Mouse (Mus musculus) cortical plate, adult 2 months (tissue): Measurements from ENCODE around the gene Prrc2b. TPM values are rescaled to one million over a fixed set of nuclear protein-coding genes. Genes with fewer than 3 reads are reported as not detected.

ENCODE experiments used
- H3K27ac ChIP-seq: fragments of 200-500 bp; 2 replicates; pipeline ENCODE4 v1.5.1; 2012; ENCODE audit warnings: low read length, control low read depth, inconsistent platforms; ENCODE audit not compliant: insufficient read depth
- H3K4me1 ChIP-seq: fragments of 200-500 bp; 2 replicates; pipeline ENCODE4 v1.6.1; 2011; ENCODE audit warnings: low read length; ENCODE audit not compliant: control insufficient read depth, insufficient read depth
- H3K4me3 ChIP-seq: fragments of 200-500 bp; 2 replicates; pipeline ENCODE4 v1.5.1; 2011; ENCODE audit warnings: mild to moderate bottlenecking, low read length, control low read depth; ENCODE audit not compliant: insufficient read depth
- CTCF ChIP-seq: fragments of 200-500 bp; IDR thresholded peaks from 2 replicates; pipeline ENCODE4 v1.5.1; 2011; ENCODE audit warnings: mild to moderate bottlenecking, control low read depth, low read length; ENCODE audit not compliant: insufficient read depth; ENCODE audit errors: extremely low read depth
- POLR2A ChIP-seq: fragments of 200-500 bp; IDR thresholded peaks from 2 replicates; pipeline ENCODE4 v1.6.1; 2011; ENCODE audit warnings: mild to moderate bottlenecking, low read length, control low read depth; ENCODE audit not compliant: insufficient read depth; ENCODE audit errors: extremely low read depth
- polyA plus RNA-seq: library from polyadenylated mRNA; depleted of rRNA; stranded (reverse); fragments of >200 nt; gene quantifications from 2 replicates; pipeline ENCODE4 v1.2.3, GENCODE M21; 2012

Gene Prrc2b
- polyA plus RNA-seq, 1 experiment, result 97.6 TPM

GRCm38 (mm10) chr2:32150135-32150534 is 747 bp upstream of the Prrc2b start:
- no peak for TF ChIP-seq POLR2A
- no peak for TF ChIP-seq CTCF
- peak overlapping the region; percentile 51 for H3K27ac ChIP-seq
- H3K4me1 ChIP-seq, result peaks cover 2% of the 10 kb centered on the region; the same call in 1 of the 2 replicates
- H3K4me3 ChIP-seq, result peak overlapping the region; percentile 89

- TF ChIP-seq CTCF (no peak), POLR2A (no peak)
- H3K4me1 ChIP-seq, result peaks cover 4% of the 10 kb centered on the region; the same call in 1 of the 2 replicates
- peak overlapping the region; percentile 51 for H3K27ac ChIP-seq
- H3K4me3 ChIP-seq, result peak overlapping the region; percentile 89
Observed at GRCm38 (mm10) chr2:32150562-32150923, 339 bp upstream of the Prrc2b start.

- TF ChIP-seq CTCF (no peak), POLR2A (no peak; the same call in 1 of the 2 replicates)
- H3K4me1 ChIP-seq, result peaks cover 14% of the 10 kb centered on the region
- H3K27ac ChIP-seq, result peak overlapping the region; percentile 97
- peak overlapping the region; percentile 89 for H3K4me3 ChIP-seq
Observed at GRCm38 (mm10) chr2:32151660-32152366, 931 bp downstream of the Prrc2b start.

DNA sequence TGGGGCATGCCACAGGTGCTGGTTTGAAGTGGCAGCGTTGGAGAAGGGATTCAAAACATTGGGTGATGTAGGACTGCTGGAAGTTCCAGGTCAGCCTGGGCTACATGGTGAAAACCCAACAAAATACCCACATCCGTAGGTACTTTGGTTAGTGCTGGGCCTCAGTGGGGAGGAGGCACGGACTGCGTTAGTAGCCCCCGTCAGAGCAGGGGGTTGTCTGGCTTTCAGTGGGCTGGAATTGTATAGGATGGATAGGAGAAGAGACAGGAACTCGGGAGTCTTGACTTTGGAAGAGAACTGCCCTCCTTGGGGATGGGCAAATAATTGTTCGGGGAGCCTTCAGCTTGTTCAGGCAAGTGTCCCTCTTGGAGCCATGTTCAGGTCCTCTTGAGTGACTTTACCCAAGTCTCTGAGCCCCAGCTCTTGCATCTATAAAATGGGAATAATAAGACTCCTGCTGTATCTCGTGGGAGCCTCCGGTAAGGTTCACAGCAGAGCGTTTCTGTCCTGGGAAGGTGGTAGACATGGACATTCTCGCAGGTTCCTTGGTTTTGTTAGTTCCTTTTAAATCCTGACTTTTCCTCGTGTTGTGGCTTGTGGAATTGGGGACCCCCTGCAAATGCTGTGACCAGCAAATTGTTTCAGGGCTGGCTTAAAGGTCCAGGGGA is 1.6 kb downstream of the Prrc2b start:
- Histone ChIP-seq H3K27ac (0 out of 2 replicates have a peak overlapping the region, but pooled peaks have one; percentile 18), H3K4me3 (peak overlapping the region; percentile 89), H3K4me1 (peaks cover 19% of the 10 kb centered on the region)
- no peak for TF ChIP-seq POLR2A
- TF ChIP-seq CTCF, result no peak

DNA sequence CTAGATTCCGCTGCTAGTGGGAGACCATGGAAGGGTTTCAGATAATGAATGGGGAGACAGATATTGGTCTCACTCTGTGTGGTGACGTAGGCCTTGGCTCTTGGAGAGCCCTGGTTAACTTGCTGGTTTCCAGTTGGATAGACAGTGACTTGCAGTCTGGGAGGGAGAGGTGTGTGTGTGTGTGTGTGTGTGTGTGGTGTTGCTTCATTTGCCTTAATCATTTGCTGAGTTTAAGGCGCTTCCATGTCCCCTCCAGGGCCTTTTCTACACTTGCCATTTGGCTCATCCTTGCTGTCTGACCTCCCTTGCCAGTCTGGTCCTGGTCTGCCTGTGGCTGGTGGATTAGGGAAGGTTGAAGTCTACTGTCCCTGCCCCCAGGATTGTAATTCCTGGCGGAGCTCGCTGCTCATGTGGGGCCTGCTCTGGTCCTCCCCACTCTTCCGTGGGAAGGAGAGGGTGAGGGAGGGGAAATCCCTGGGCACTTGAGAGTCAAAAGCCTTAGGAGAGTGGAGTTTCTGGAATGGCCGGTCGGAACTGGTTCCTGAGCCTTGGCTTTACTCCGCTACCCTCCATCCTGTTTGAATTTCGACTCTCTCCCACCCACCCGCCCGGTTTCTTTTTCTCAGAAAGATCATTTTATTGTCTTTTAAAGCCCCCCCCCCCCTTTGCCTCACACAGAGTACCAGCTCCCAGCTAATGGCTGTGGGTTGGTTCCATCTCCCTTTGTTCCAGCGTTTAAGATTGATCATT is 2.3 kb downstream of the Prrc2b start:
- H3K4me1 ChIP-seq, result peaks cover 19% of the 10 kb centered on the region
- no peak for TF ChIP-seq CTCF
- no peak for TF ChIP-seq POLR2A

GRCm38 (mm10) chr2:32153791-32154119 is 2.9 kb downstream of the Prrc2b start:
- no peak for TF ChIP-seq POLR2A
- TF ChIP-seq CTCF, result no peak
- Histone ChIP-seq H3K4me3 (peak overlapping the region; percentile 89; the same call in 1 of the 2 replicates), H3K27ac (no peak overlapping the region), H3K4me1 (peaks cover 21% of the 10 kb centered on the region)

More for the DNA sequence above, 2.3 kb downstream of the Prrc2b start:
- Histone ChIP-seq H3K4me3 (peak overlapping the region; percentile 89), H3K27ac (0 out of 2 replicates have a peak overlapping the region, but pooled peaks have one; percentile 18)

- H3K4me3 ChIP-seq, result no peak overlapping the region
- peak overlapping the region; percentile 50; the same call in 1 of the 2 replicates for H3K27ac ChIP-seq
- TF ChIP-seq CTCF (no peak), POLR2A (no peak)
- peaks cover 23% of the 10 kb centered on the region for H3K4me1 ChIP-seq
Observed at GRCm38 (mm10) chr2:32154334-32154997, 3.6 kb downstream of the Prrc2b start.

- H3K4me3 ChIP-seq, result no peak overlapping the region
- H3K27ac ChIP-seq, result peak overlapping the region; percentile 50; the same call in 1 of the 2 replicates
- TF ChIP-seq POLR2A, result no peak
- no peak for TF ChIP-seq CTCF
- H3K4me1 ChIP-seq, result peaks cover 23% of the 10 kb centered on the region
Observed at GRCm38 (mm10) chr2:32154998-32155541, 4.2 kb downstream of the Prrc2b start.

DNA sequence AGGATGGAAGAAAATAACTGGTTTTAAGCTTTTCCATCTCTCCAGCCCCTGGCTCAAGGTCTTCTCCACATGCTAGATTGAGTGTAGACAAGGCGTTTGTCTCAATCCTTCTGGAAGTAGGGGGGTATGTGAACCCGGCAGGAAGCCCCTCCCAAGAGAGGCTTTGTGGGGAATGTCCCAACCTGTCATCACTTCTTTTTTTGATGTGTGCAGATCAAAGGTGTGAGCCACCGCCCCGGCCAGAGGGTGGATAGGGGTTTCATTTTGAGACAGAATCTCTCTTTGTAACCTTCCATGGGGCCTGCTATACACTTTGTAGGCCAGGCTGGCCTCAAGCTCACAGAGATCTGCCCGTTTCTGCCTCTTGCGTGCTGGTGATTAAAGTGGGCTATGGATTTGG is 4.7 kb downstream of the Prrc2b start:
- TF ChIP-seq POLR2A (no peak), CTCF (no peak)
- H3K4me3 ChIP-seq, result no peak overlapping the region
- peaks cover 25% of the 10 kb centered on the region for H3K4me1 ChIP-seq
- H3K27ac ChIP-seq, result no peak overlapping the region
